Mouse (Mus musculus): ENCODE measurements around the gene Tmem229b.
A peak's percentile ranks its signal among the peaks of the same experiment; 100 is the strongest.
"Not testable (repeated sequence)": the region's sequence is repeated elsewhere in the genome, so short reads cannot be mapped to it uniquely, and the experiment has no call there.

The Tmem229b gene

GRCm38 (mm10) chr12:79007126-79007753, at the start of gene Tmem229b:
Gene Tmem229b, minus strand, starts transcription at chr12:79007627.
- DNase-seq (ENCODE audit: low spot score) = peak; percentile 63

- DNase-seq (ENCODE audit: low spot score) = no peak
Observed at GRCm38 (mm10) chr12:79055276-79055675, 47.8 kb upstream of the Tmem229b start.

- DNase-seq (ENCODE audit: low spot score) = no peak
Observed at GRCm38 (mm10) chr12:79052073-79052472, 44.6 kb upstream of the Tmem229b start.

GRCm38 (mm10) chr12:79050545-79051212, 43.3 kb upstream of the Tmem229b start:
- DNase-seq (ENCODE audit: low spot score) = no peak

GRCm38 (mm10) chr12:79049807-79050206, 42.4 kb upstream of the Tmem229b start:
- DNase-seq (ENCODE audit: low spot score) = no peak

- no peak for DNase-seq (ENCODE audit: low spot score)
Observed at GRCm38 (mm10) chr12:79048898-79049297, 41.5 kb upstream of the Tmem229b start.

GRCm38 (mm10) chr12:79047203-79047602, 39.8 kb upstream of the Tmem229b start:
- DNase-seq (ENCODE audit: low spot score) = no peak

GRCm38 (mm10) chr12:79046171-79046570, 38.7 kb upstream of the Tmem229b start:
- no peak for DNase-seq (ENCODE audit: low spot score)

- no peak for DNase-seq (ENCODE audit: low spot score)
Observed at GRCm38 (mm10) chr12:79044668-79045067, 37.2 kb upstream of the Tmem229b start.

GRCm38 (mm10) chr12:79041436-79041835, 34.0 kb upstream of the Tmem229b start:
- peak; percentile 51 for DNase-seq (ENCODE audit: low spot score)

- DNase-seq (ENCODE audit: low spot score) = peak; percentile 66
Observed at GRCm38 (mm10) chr12:79040201-79040827, 32.9 kb upstream of the Tmem229b start.

GRCm38 (mm10) chr12:79039708-79040107, 32.3 kb upstream of the Tmem229b start:
- peak; percentile 38 for DNase-seq (ENCODE audit: low spot score)

GRCm38 (mm10) chr12:79035349-79035748, 27.9 kb upstream of the Tmem229b start:
- no peak for DNase-seq (ENCODE audit: low spot score)

GRCm38 (mm10) chr12:79034331-79034730, 26.9 kb upstream of the Tmem229b start:
- no peak for DNase-seq (ENCODE audit: low spot score)

- peak; percentile 83 for DNase-seq (ENCODE audit: low spot score)
Observed at GRCm38 (mm10) chr12:79028911-79029861, 21.8 kb upstream of the Tmem229b start, which contains the start of gene Plekhh1. Gene Plekhh1, plus strand, starts transcription at chr12:79029163.

GRCm38 (mm10) chr12:79027526-79027925, 20.1 kb upstream of the Tmem229b start:
- DNase-seq (ENCODE audit: low spot score) = not testable (repeated sequence)

- peak; percentile 69 for DNase-seq (ENCODE audit: low spot score)
Observed at GRCm38 (mm10) chr12:79022882-79023281, 15.5 kb upstream of the Tmem229b start.

- DNase-seq (ENCODE audit: low spot score) = no peak
Observed at GRCm38 (mm10) chr12:79021902-79022301, 14.5 kb upstream of the Tmem229b start.

- no peak for DNase-seq (ENCODE audit: low spot score)
Observed at GRCm38 (mm10) chr12:79017994-79018399, 10.6 kb upstream of the Tmem229b start.

- DNase-seq (ENCODE audit: low spot score) = no peak
Observed at GRCm38 (mm10) chr12:79016109-79016508, 8.7 kb upstream of the Tmem229b start.

- DNase-seq (ENCODE audit: low spot score) = no peak
Observed at GRCm38 (mm10) chr12:79010569-79010968, 3.1 kb upstream of the Tmem229b start.
